In the genomic region with DNA sequence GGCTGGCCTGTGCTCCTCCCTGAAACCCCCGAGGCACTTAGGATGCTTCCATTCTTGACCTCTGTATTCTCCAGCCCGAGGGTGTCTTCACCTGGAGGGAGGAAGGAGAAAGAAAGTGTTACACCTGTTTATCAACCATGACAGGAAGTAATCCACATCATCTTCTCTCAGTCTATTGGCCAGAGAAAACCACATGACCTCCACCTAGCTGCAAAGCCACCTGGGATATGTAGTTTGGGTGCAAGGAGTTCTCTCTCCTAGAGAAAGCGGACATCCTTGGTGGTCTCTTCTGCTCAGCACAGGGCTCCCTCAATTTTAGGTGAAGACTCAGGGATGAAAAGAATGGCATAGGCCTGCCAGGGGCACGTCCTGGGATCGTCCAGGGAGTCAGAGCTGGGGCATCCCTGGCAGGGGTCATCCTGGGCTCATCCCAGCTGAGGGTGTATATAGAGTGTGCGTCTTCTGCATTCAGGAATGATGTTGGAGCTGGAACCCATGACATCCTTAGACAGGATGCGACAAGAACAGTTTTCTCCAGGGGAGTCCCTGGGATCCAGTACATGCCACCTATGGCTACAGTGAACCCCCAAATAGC, we compare ENCODE assay signal across 9 mouse cellular contexts.
DNase-seq lines count a peak whose midpoint lies in the region; ATAC-seq and TF ChIP-seq lines count a peak whose summit lies in the region.
"Had no signal": no experiment of that assay in that cellular context is flagged by ENCODE, and none has a peak within 500 bp of the region (broad histone marks: within the 10 kb centered on the region; RNA-seq: fewer than 3 reads in every experiment).

No protein-coding gene starts in this region.

- 55% methylated on average over 7 of the region's 7 CpGs for WGBS in neural tube, embryonic 12.5 days
- 63% methylated on average over 7 of the region's 7 CpGs for WGBS in hindbrain, postnatal 0 days

- H3K4me3 ChIP-seq in neural tube, embryonic 12.5 days = no peak overlapping the region
- H3K4me3 ChIP-seq in hindbrain, postnatal 0 days (ENCODE audit: low read length) = no peak overlapping the region

- peak overlapping the region; percentile 36 for H3K4me2 ChIP-seq in neural tube, embryonic 12.5 days (replicated peaks)
- peak overlapping the region; percentile 33 for H3K4me2 ChIP-seq in hindbrain, postnatal 0 days (ENCODE audit: low read depth, low read length)

- peak; percentile 86 for ATAC-seq in neural tube, embryonic 12.5 days (ENCODE audit: low FRiP score, low read depth)
- ATAC-seq in hindbrain, postnatal 0 days = peak; percentile 82
- ATAC-seq in granulocyte monocyte progenitor cell, adult 5-6 weeks (replicated peaks; ENCODE audit: poor library complexity, severe bottlenecking) = no peak

- H3K4me1 ChIP-seq in neural tube, embryonic 12.5 days = no peaks in the 10 kb centered on the region
- no peaks in the 10 kb centered on the region for H3K4me1 ChIP-seq in hindbrain, postnatal 0 days (ENCODE audit: insufficient read depth, low read length)

- H3K27ac ChIP-seq in neural tube, embryonic 12.5 days = no peak overlapping the region
- no peak overlapping the region for H3K27ac ChIP-seq in hindbrain, postnatal 0 days

- no peak for TF ChIP-seq CTCF in hindbrain, postnatal 0 days (IDR thresholded peaks at IDR 0.05; ENCODE audit: low read depth)

- no peaks in the 10 kb centered on the region for H3K9me3 ChIP-seq in neural tube, embryonic 12.5 days
- no peaks in the 10 kb centered on the region for H3K9me3 ChIP-seq in hindbrain, postnatal 0 days (ENCODE audit: low read length)

- DNase-seq in neural tube, embryonic 10.5 days (ENCODE audit: extremely low spot score, low spot score) = no peak
- peak; percentile 64 for DNase-seq in embryo, embryonic 10.5 days (ENCODE audit: low spot score)
- peak; percentile 73 for DNase-seq in hindbrain, postnatal 0 days (ENCODE audit: low spot score)
- DNase-seq in retina, embryonic 14.5 days (ENCODE audit: low spot score) = peak; percentile 63
- DNase-seq in adrenal gland, adult 18-20 months (ENCODE audit: low spot score in 2 of 2) = no peak
- DNase-seq in cerebellum, adult 8-10 months = no peak
- DNase-seq: kidney, postnatal 14 days had no signal

- H3K36me3 ChIP-seq in neural tube, embryonic 12.5 days = no peaks in the 10 kb centered on the region
- no peaks in the 10 kb centered on the region for H3K36me3 ChIP-seq in hindbrain, postnatal 0 days (ENCODE audit: insufficient read depth, low read length)

- no peak overlapping the region for H3K9ac ChIP-seq in neural tube, embryonic 12.5 days
- H3K9ac ChIP-seq in hindbrain, postnatal 0 days (replicated peaks; ENCODE audit: low read length) = no peak overlapping the region

- H3K27me3 ChIP-seq in neural tube, embryonic 12.5 days (replicated peaks) = peaks cover 4% of the 10 kb centered on the region; the same call in 1 of the 2 replicates
- no peaks in the 10 kb centered on the region for H3K27me3 ChIP-seq in hindbrain, postnatal 0 days (ENCODE audit: insufficient read depth, low read length)

Comparison
In these comparisons a context has a peak if more than half of its experiments do, and no peak if none do; other contexts are left out.
1. DNase-seq: peak in embryo, embryonic 10.5 days (single experiment), hindbrain, postnatal 0 days (single experiment) and retina, embryonic 14.5 days (single experiment); none in neural tube, embryonic 10.5 days (single experiment), adrenal gland, adult 18-20 months (0 of 2) and cerebellum, adult 8-10 months (single experiment).